Mouse (Mus musculus) embryonic facial prominence, embryonic 13.5 days (tissue): ENCODE measurements at regions not wholly inside any gene's neighbourhood (a gene's known extent, or its start where the extent isn't known, plus 50 kb on each side); places are given as distances from the start of the nearest gene placed in this dataset.

Source experiments
- ATAC-seq: fragments of 200-750 bp; cut with Nextera tagmentation; 2 replicates; pipeline ENCODE4 v1.8.0; 2017; ENCODE audit warnings: low read depth; ENCODE audit not compliant: insufficient number of reproducible peaks, insufficient read depth, low FRiP score, low TSS enrichment
- H3K27ac ChIP-seq: fragments of 300-500 bp; sonication (generic); 2 replicates; pipeline ENCODE4 v1.5.1; 2015; ENCODE audit warnings: moderate library complexity, mild to moderate bottlenecking, inconsistent platforms
- H3K27me3 ChIP-seq: fragments of 300-500 bp; sonication (generic); 2 replicates; pipeline ENCODE4 v1.6.1; 2015; ENCODE audit warnings: mild to moderate bottlenecking, inconsistent platforms
- H3K36me3 ChIP-seq: fragments of 300-500 bp; sonication (generic); 2 replicates; pipeline ENCODE4 v1.6.1; 2015; ENCODE audit warnings: mild to moderate bottlenecking, inconsistent platforms
- H3K4me1 ChIP-seq: fragments of 300-500 bp; sonication (generic); 2 replicates; pipeline ENCODE4 v1.6.1; 2015; ENCODE audit warnings: inconsistent platforms
- H3K4me2 ChIP-seq: fragments of 300-500 bp; sonication (generic); 2 replicates; pipeline ENCODE4 v1.6.1; 2015; ENCODE audit warnings: moderate library complexity, mild to moderate bottlenecking, inconsistent platforms
- H3K4me3 ChIP-seq: fragments of 300-500 bp; sonication (generic); 2 replicates; pipeline ENCODE4 v1.5.1; 2015; ENCODE audit warnings: mild to moderate bottlenecking, inconsistent platforms
- H3K9ac ChIP-seq: fragments of 300-500 bp; sonication (generic); 2 replicates; pipeline ENCODE4 v1.6.1; 2015; ENCODE audit warnings: mild to moderate bottlenecking, inconsistent platforms
- H3K9me3 ChIP-seq: fragments of 300-500 bp; sonication (generic); 2 replicates; pipeline ENCODE4 v1.6.1; 2016; ENCODE audit warnings: inconsistent platforms
- WGBS: fragments of 180-500 bp; shearing (Covaris S2); methylation state at CpG from one replicate; pipeline ENCODE4 v1.1.7; 2015; ENCODE audit warnings: mixed read lengths; 5-methylcytosine and 5-hydroxymethylcytosine counted together

GRCm38 (mm10) chr12:26936696-26937458 is 405.5 kb downstream of the Sox11 start:
- WGBS: 54% methylated on average over 5 of the region's 5 CpGs
- ATAC-seq: no peak

GRCm38 (mm10) chr12:26930155-26930867 is 412.1 kb downstream of the Sox11 start:
- Histone ChIP-seq H3K9me3 (no peaks in the 10 kb centered on the region), H3K36me3 (no peaks in the 10 kb centered on the region), H3K9ac (no peak overlapping the region), H3K4me2 (no peak overlapping the region), H3K27ac (no peak overlapping the region), H3K4me1 (peaks cover 9% of the 10 kb centered on the region), H3K27me3 (no peaks in the 10 kb centered on the region), H3K4me3 (no peak overlapping the region)
- 60% methylated on average over 7 of the region's 7 CpGs for WGBS
- no peak for ATAC-seq

More at GRCm38 (mm10) chr12:26936696-26937458, 405.5 kb downstream of the Sox11 start:
- Histone ChIP-seq H3K4me2 (no peak overlapping the region), H3K27ac (no peak overlapping the region), H3K9ac (no peak overlapping the region), H3K36me3 (no peaks in the 10 kb centered on the region), H3K4me1 (peaks cover 19% of the 10 kb centered on the region), H3K9me3 (no peaks in the 10 kb centered on the region), H3K4me3 (no peak overlapping the region), H3K27me3 (no peaks in the 10 kb centered on the region)

DNA sequence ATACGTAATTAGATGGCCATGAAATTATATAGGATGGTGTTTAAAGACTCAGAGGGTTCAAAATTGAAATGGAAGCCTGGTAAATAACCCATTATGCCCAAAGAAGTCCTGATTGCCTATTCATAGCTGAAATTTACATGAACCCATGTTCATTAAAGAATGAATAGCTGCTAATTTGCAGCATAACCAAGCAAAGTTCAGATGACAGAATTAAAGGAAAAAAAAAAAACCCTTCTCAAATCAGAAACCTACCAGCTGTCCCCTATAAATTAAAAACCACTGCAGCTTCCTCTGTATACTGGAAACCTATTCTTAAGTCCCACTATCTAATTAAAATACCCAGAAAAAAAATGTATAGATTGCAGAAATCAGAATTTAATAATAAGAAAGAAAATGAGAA is 436.2 kb downstream of the Sox11 start:
- no peaks in the 10 kb centered on the region for H3K27me3 ChIP-seq
- peaks cover 15% of the 10 kb centered on the region for H3K4me1 ChIP-seq
- H3K4me3 ChIP-seq: no peak overlapping the region
- no peak overlapping the region for H3K27ac ChIP-seq
- no peak overlapping the region for H3K9ac ChIP-seq
- ATAC-seq: no peak
- H3K36me3 ChIP-seq: no peaks in the 10 kb centered on the region
- H3K4me2 ChIP-seq: no peak overlapping the region
- WGBS: 77% methylated on average over 1 of the region's 1 CpGs
- H3K9me3 ChIP-seq: no peaks in the 10 kb centered on the region

- no peak for ATAC-seq
- Histone ChIP-seq H3K4me1 (peaks cover 15% of the 10 kb centered on the region), H3K9ac (0 out of 2 replicates have a peak overlapping the region, but pooled peaks have one; percentile 52), H3K4me3 (peak overlapping the region; percentile 25; the same call in 1 of the 2 replicates), H3K27ac (no peak overlapping the region), H3K9me3 (no peaks in the 10 kb centered on the region), H3K27me3 (no peaks in the 10 kb centered on the region), H3K36me3 (no peaks in the 10 kb centered on the region), H3K4me2 (peak overlapping the region; percentile 59)
- WGBS: 39% methylated on average over 2 of the region's 2 CpGs
Measured at GRCm38 (mm10) chr12:26903894-26904272, 434.9 kb downstream of the Cmpk2 start.

DNA sequence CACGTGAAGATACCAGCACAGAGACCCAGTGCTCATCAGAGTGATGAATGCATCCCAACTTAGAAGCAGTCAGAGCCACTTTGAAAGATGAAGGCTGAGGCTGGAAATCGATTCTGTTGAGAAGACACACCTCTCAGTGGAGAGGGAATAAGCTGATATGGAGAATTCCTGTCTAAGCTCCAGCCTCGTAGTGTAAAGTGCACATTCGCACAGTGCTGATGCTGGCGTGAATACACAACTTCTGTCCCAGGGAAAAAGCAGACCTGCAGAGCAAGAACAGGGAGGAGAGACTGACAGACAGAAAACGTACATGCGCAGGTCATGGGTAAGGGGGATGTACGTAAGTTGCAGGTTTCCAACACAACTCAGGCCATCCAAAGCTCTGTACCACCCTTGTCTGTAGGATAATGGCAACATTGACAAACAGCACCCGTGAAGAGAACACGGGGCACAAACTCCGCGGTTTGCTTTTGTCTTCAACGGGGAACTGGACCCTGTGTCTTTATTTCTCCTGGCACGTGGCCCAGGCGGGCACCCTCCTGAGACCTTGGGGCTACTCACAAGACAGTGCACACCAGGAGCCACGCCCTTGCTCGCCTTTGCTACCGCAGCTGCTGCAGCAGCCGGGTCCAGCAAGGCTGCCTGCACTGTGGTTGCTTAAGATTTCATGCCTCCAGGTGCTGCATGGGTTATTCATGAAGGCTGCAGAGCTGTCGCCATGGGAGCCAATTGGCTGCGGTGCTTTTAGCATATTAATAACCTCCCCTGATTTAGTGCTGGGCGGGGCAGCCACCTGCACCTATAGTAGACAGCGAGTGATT is 434.3 kb downstream of the Cmpk2 start:
- Histone ChIP-seq H3K4me1 (peaks cover 15% of the 10 kb centered on the region), H3K36me3 (no peaks in the 10 kb centered on the region), H3K27ac (no peak overlapping the region), H3K9ac (0 out of 2 replicates have a peak overlapping the region, but pooled peaks have one; percentile 52), H3K9me3 (no peaks in the 10 kb centered on the region), H3K4me3 (peak overlapping the region; percentile 25), H3K27me3 (no peaks in the 10 kb centered on the region), H3K4me2 (peak overlapping the region; percentile 59)
- peak; percentile 76 for ATAC-seq
- WGBS: 29% methylated on average over 23 of the region's 23 CpGs

GRCm38 (mm10) chr12:26891190-26891589 is 422.2 kb downstream of the Cmpk2 start:
- WGBS: 74% methylated on average over 4 of the region's 4 CpGs

DNA sequence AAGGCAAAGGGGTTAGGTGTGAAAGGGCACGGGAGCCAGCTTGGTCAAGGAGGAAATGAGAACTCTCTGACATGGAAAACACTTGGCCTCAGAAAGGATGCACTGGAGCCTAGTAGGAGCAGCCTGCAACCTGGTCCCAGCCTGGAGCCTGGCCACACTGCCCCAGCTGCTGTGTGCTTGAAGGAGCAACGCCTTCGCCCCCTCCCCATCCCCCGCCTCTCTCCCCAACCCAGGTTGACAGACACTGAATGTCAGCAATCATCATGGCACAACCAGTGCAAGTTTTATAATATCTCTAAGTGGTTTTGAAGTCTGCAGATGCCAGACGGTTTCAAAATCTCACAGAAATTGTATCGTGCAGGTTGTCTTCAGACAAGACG is 417.6 kb downstream of the Cmpk2 start:
- Histone ChIP-seq H3K27me3 (no peaks in the 10 kb centered on the region), H3K4me1 (peaks cover 36% of the 10 kb centered on the region), H3K4me3 (no peak overlapping the region), H3K27ac (no peak overlapping the region), H3K4me2 (peak overlapping the region; percentile 26), H3K9ac (no peak overlapping the region), H3K36me3 (no peaks in the 10 kb centered on the region), H3K9me3 (peaks cover 4% of the 10 kb centered on the region; the same call in 1 of the 2 replicates)
- WGBS: 55% methylated on average over 7 of the region's 7 CpGs
- no peak for ATAC-seq

More at GRCm38 (mm10) chr12:26891190-26891589, 422.2 kb downstream of the Cmpk2 start:
- Histone ChIP-seq H3K27ac (no peak overlapping the region), H3K4me3 (no peak overlapping the region), H3K4me1 (peaks cover 6% of the 10 kb centered on the region), H3K27me3 (no peaks in the 10 kb centered on the region), H3K4me2 (no peak overlapping the region), H3K36me3 (no peaks in the 10 kb centered on the region), H3K9me3 (peaks cover 4% of the 10 kb centered on the region; the same call in 1 of the 2 replicates), H3K9ac (no peak overlapping the region)
- ATAC-seq: no peak

GRCm38 (mm10) chr12:26885831-26886634 is 417.0 kb downstream of the Cmpk2 start:
- Histone ChIP-seq H3K27ac (peak overlapping the region; percentile 51; the same call in 1 of the 2 replicates), H3K27me3 (no peaks in the 10 kb centered on the region), H3K9me3 (peaks cover 4% of the 10 kb centered on the region; the same call in 1 of the 2 replicates), H3K4me1 (peaks cover 36% of the 10 kb centered on the region), H3K36me3 (no peaks in the 10 kb centered on the region), H3K9ac (no peak overlapping the region), H3K4me2 (peak overlapping the region; percentile 26), H3K4me3 (no peak overlapping the region)
- ATAC-seq: no peak
- 20% methylated on average over 12 of the region's 12 CpGs for WGBS

- Histone ChIP-seq H3K4me2 (no peak overlapping the region), H3K36me3 (no peaks in the 10 kb centered on the region), H3K9me3 (peaks cover 4% of the 10 kb centered on the region; the same call in 1 of the 2 replicates), H3K9ac (0 out of 2 replicates have a peak overlapping the region, but pooled peaks have one; percentile 11), H3K4me3 (no peak overlapping the region), H3K27me3 (no peaks in the 10 kb centered on the region), H3K27ac (peak overlapping the region; percentile 77), H3K4me1 (peaks cover 40% of the 10 kb centered on the region)
- ATAC-seq: no peak
- 87% methylated on average over 3 of the region's 3 CpGs for WGBS
Measured at GRCm38 (mm10) chr12:26885083-26885482, 416.1 kb downstream of the Cmpk2 start.

GRCm38 (mm10) chr12:26884156-26884555 is 415.2 kb downstream of the Cmpk2 start:
- WGBS: 14% methylated on average over 5 of the region's 5 CpGs
- Histone ChIP-seq H3K4me3 (no peak overlapping the region), H3K4me1 (peaks cover 40% of the 10 kb centered on the region), H3K27me3 (no peaks in the 10 kb centered on the region), H3K9me3 (peaks cover 4% of the 10 kb centered on the region; the same call in 1 of the 2 replicates), H3K9ac (no peak overlapping the region), H3K36me3 (no peaks in the 10 kb centered on the region), H3K4me2 (peak overlapping the region; percentile 2; the same call in 1 of the 2 replicates), H3K27ac (peak overlapping the region; percentile 77)
- ATAC-seq: no peak
